Mouse (Mus musculus) left cerebral cortex, adult 11 months (tissue): Measurements from ENCODE around the gene Hist1h1d.
A peak's percentile ranks its signal among the peaks of the same experiment; 100 is the strongest.
"Not testable (repeated sequence)": the region's sequence is repeated elsewhere in the genome, so short reads cannot be mapped to it uniquely, and the experiment has no call there.

Source experiments
- DNase-seq: peaks from one replicate; pipeline ENCODE4 v3.0.0; 2022; ENCODE audit warnings: low spot score

The Hist1h1d gene

GRCm38 (mm10) chr13:23573034-23573897 is 20.2 kb downstream of the Hist1h1d start:
- not testable (repeated sequence) for DNase-seq

GRCm38 (mm10) chr13:23573898-23574524 is 20.9 kb downstream of the Hist1h1d start, which contains the start of the genes Hist1h2bf and Hist1h2ad:
Hist1h2bf (minus strand) TSS chr13:23574196.
Hist1h2ad (plus strand) TSS chr13:23574381.
- peak; percentile 95 for DNase-seq

- not testable (repeated sequence) for DNase-seq
Observed at GRCm38 (mm10) chr13:23574546-23575170, 21.6 kb downstream of the Hist1h1d start.

DNA sequence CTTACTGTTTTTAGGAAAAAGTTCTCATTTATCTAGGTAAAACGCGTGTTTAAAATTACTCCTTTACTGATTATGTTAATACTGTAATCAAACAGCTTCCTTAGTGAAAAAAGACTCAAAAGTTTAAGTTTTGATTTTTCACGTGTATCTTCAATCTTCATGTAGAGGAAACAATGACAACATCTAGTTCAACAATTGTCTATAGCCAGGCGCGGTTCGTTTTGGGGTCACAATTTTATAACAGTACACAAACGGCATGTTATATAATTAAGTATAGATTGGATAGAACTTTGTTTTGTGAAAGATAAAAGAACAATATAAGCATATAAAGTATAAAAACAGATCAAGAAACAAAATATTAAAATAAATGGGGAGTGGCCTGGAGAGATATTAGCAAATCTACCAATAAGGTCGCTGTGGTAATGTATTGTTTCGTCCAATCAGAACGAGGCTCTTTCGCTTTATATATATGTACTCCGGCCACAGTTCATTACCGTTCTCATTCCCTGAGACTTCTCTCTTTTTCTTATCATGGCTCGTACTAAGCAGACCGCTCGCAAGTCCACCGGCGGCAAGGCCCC is 22.3 kb downstream of the Hist1h1d start, which contains the start of gene Hist1h3d:
Gene Hist1h3d, plus strand, starts transcription at position 493 of the 581 bp plus-strand sequence.
- DNase-seq = peak; percentile 80

- DNase-seq = not testable (repeated sequence)
Observed at GRCm38 (mm10) chr13:23575864-23576313, 22.8 kb downstream of the Hist1h1d start.

- no peak for DNase-seq
Observed at GRCm38 (mm10) chr13:23576351-23576881, 23.4 kb downstream of the Hist1h1d start.

- DNase-seq = no peak
Observed at GRCm38 (mm10) chr13:23576906-23577639, 24.0 kb downstream of the Hist1h1d start.

- no peak for DNase-seq
Observed at GRCm38 (mm10) chr13:23577835-23578234, 24.8 kb downstream of the Hist1h1d start.

DNA sequence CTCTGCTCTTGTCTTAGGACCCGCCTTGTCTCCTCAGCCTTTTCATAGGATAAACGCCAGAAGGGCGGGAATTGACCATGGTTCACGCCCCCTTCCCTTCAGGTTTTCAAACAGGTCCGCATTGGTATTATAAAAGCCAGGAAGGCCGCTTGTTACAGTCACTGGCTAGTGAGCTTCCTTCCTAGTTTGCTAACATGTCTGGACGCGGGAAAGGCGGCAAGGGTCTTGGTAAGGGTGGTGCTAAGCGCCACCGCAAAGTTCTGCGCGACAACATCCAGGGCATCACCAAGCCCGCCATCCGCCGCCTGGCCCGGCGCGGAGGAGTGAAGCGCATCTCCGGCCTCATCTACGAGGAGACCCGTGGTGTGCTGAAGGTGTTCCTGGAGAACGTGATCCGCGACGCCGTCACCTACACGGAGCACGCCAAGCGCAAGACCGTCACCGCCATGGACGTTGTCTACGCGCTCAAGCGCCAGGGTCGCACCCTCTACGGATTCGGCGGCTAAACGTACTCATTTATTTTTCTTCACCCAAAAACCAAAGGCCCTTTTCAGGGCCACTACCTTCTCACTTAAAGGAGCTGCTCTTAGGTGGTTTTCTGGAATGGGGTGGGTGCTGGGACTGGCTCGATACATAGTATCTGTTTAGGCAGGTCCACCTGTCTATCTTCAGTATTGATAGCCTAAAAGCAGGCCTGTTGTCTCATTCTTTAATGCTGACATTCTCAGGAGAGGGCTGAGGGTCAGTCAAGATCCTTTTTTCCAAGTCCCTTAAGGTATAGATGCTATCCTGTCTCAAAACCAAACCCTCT is 28.6 kb downstream of the Hist1h1d start, which contains the start of gene Hist1h4d:
Gene Hist1h4d, plus strand, starts transcription at position 191 of the 811 bp plus-strand sequence.
- peak; percentile 95 for DNase-seq

- no peak for DNase-seq
Observed at GRCm38 (mm10) chr13:23582219-23583056, 29.4 kb downstream of the Hist1h1d start.

DNA sequence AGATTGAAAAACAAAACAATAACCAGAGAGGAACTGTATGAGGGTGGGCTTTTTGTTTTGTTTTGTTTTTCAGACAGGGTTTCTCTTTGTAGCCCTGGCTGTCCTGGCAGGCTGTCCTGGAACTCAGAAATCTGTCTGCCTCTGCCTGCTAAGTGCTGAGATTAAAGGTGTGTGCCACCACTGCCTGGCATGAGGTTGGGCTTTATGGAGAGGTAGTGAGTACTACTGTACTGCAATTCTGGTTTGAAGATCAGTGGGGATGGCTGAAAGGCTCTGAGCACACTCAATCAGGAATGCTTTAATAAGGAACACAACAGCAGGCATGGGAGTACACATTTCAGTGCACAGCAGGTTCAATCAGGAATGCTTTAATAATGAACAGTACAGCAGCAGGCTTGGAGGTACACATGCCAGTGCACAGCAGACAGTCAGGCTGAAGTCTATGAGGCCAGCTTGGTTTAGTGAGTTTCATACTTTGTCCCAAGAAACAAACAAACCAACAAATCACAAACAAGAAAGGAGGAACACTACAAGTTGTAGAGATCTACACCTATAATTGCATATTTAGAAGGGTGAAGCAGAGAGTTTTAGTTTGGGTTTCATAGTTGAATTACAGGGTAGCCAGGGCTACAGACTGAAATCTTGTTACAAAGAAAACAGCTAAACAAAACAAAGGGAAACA is 30.5 kb downstream of the Hist1h1d start:
- no peak for DNase-seq

DNA sequence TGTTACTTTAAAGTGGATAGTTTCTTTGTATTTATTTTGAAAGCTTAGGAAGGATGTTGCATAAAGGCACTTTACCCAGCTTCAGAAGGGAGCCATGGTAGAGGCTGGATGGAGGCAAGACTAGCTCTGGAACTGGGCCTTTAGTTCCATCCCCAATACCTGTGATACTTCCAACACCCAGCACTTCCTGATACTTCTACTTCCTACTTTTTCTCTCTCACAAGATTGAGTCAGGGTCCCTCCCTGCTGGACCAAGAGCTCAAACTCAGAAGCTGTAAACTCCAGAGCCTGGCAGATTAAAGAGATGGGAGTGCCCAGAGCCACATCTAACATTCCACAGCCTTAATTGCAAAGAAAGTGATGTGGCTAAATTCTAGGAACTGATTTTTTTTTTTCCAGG is 31.3 kb downstream of the Hist1h1d start:
- no peak for DNase-seq

DNA sequence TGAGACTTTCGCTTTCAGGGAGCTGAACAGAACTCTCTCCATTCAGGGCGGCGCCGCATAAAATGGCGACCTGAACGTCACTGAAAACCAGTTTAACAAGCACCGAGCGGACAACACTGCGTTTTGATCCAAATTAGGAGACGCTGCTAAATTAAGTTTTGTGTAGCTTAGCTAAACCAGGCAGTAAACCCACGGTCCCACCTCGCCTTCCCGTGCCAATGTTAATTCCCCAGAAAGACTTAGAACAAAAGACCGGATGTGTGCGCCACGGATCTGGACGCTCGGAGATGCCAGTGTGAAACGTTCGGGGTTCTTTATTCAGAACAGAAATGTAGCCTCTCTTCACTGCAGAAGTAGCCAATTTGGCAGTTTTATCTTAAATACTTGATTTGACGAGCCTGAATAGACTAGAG is 32.0 kb downstream of the Hist1h1d start:
- no peak for DNase-seq

GRCm38 (mm10) chr13:23585442-23586098 is 32.5 kb downstream of the Hist1h1d start:
- DNase-seq = peak; percentile 85

DNA sequence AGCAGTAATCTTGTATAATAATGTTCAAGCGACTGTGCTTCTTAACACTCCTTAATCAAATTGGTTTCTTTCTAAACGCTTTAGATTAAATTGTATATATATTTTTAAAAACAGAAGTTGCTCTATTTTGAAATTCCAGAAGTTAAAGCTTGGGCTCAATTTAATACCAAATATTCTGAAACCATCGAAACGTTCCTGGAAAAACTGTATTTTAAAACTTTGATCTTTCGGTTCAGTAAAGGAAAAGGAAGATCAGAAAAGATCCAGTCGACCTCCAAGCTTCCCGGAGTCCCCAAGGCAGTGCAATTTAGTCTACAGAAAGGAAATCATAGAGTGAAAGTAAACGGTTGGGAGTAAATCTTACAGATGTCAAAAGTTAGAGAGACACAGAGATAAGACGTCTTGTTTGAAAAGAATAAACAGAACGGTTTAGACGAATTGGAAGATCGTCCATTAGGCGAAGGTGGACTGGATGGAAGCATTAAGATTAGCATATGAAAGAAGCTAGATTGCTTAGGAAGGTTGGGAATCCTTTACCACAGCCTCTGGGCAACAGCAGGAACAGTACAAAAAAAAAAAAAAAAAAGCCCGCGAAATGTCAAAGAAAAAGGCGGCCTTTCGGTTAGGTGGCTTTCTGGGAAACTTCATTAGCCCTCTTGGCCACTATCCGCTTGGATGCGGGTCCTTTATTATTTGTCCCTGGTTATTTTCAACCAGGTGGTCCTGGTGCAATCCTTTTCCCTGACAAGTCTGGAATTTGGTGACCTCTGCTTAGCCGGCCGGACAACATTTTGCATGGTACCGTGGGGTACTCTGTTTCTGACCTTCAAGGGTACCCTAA is 33.3 kb downstream of the Hist1h1d start:
- DNase-seq = no peak

DNA sequence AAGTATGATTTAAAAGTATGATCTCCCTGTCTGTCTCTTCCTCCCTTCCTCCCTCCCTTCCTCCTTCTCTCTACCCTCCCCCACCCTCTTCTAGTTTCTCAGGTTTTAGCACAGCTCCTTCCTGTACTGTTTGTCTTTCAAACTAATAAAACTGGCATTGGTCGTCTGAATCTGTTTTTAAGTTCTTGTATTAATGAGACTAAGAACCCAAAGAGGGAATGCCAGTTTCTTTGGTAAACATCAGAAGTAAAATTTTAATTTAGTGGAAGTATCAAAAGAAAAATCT is 33.8 kb downstream of the Hist1h1d start:
- DNase-seq = no peak

- no peak for DNase-seq
Observed at GRCm38 (mm10) chr13:23591206-23591605, 38.1 kb downstream of the Hist1h1d start.
